Mouse (Mus musculus) liver, embryonic 16.5 days (tissue): ENCODE data around the gene Tcaf1. TPM values are rescaled to one million over a fixed set of nuclear protein-coding genes. Genes with fewer than 3 reads are reported as not detected.

Source experiments
- ATAC-seq: fragments of 200-750 bp; cut with Nextera tagmentation; 2 replicates; pipeline ENCODE4 v1.8.0; 2017; ENCODE audit warnings: low read depth, mild to moderate bottlenecking, moderate number of reproducible peaks, moderate library complexity
- H3K27ac ChIP-seq: fragments of 300-500 bp; sonication (generic); 2 replicates; pipeline ENCODE4 v1.5.1; 2014; ENCODE audit warnings: mild to moderate bottlenecking, low read length
- H3K27me3 ChIP-seq: fragments of 300-500 bp; sonication (generic); 2 replicates; pipeline ENCODE4 v1.6.1; 2014; ENCODE audit warnings: low read depth, low read length, mixed read lengths; ENCODE audit not compliant: control insufficient read depth, insufficient read depth
- H3K36me3 ChIP-seq: fragments of 300-500 bp; sonication (generic); 2 replicates; pipeline ENCODE4 v1.6.1; 2014; ENCODE audit warnings: mild to moderate bottlenecking; ENCODE audit not compliant: control insufficient read depth, insufficient read depth
- H3K4me1 ChIP-seq: fragments of 300-500 bp; sonication (generic); 2 replicates; pipeline ENCODE4 v1.6.1; 2014; ENCODE audit warnings: low read depth, low read length, mixed read lengths; ENCODE audit not compliant: control insufficient read depth
- H3K4me2 ChIP-seq: fragments of 300-500 bp; sonication (generic); 2 replicates; pipeline ENCODE4 v1.6.1; 2014; ENCODE audit warnings: low read depth, low read length, mixed read lengths
- H3K4me3 ChIP-seq: fragments of 300-500 bp; sonication (generic); 2 replicates; pipeline ENCODE4 v1.5.1; 2014; ENCODE audit warnings: low read depth, mild to moderate bottlenecking, low read length
- H3K9ac ChIP-seq: fragments of 300-500 bp; sonication (generic); 2 replicates; pipeline ENCODE4 v1.6.1; 2014; ENCODE audit warnings: low read depth, low read length
- H3K9me3 ChIP-seq: fragments of 300-500 bp; sonication (generic); replicated peaks from 2 replicates; pipeline ENCODE4 v1.6.1; 2016; ENCODE audit warnings: low read length; ENCODE audit not compliant: control insufficient read depth
- WGBS: fragments of 180-500 bp; shearing (Covaris S2); extraction: QIAGEN DNeasy Blood & Tissue Kit; methylation state at CpG from one replicate; pipeline ENCODE4 v1.1.7; 2014; ENCODE audit not compliant: insufficient replicate concordance; 5-methylcytosine and 5-hydroxymethylcytosine counted together
- polyA plus RNA-seq: library from polyadenylated mRNA; unstranded; fragments of >200 nt; fragmentation: Nextera tagmentation; extraction: Ambion mirVana; gene quantifications from 2 replicates; pipeline ENCODE4 v1.2.1, GENCODE M21; 2015

The Tcaf1 gene
- polyA plus RNA-seq, 1 experiment from 2014 or later = 5.1 TPM

- Histone ChIP-seq H3K4me1 (no peaks in the 10 kb centered on the region), H3K36me3 (no peaks in the 10 kb centered on the region), H3K9me3 (no peaks in the 10 kb centered on the region), H3K27ac (no peak overlapping the region), H3K9ac (no peak overlapping the region), H3K27me3 (no peaks in the 10 kb centered on the region), H3K4me2 (no peak overlapping the region), H3K4me3 (no peak overlapping the region)
- ATAC-seq = peak; percentile 64
Observed at GRCm38 (mm10) chr6:42689761-42690160, 20.1 kb downstream of the Tcaf1 start.

GRCm38 (mm10) chr6:42687907-42688306 is 22.0 kb downstream of the Tcaf1 start:
- Histone ChIP-seq H3K4me2 (no peak overlapping the region), H3K9ac (no peak overlapping the region), H3K27me3 (no peaks in the 10 kb centered on the region), H3K36me3 (no peaks in the 10 kb centered on the region), H3K27ac (no peak overlapping the region), H3K4me1 (no peaks in the 10 kb centered on the region), H3K9me3 (no peaks in the 10 kb centered on the region), H3K4me3 (no peak overlapping the region)
- 64% methylated on average over 5 of the region's 5 CpGs for WGBS
- ATAC-seq = no peak

GRCm38 (mm10) chr6:42680077-42680476 is 29.8 kb downstream of the Tcaf1 start:
- Histone ChIP-seq H3K9ac (no peak overlapping the region), H3K9me3 (no peaks in the 10 kb centered on the region), H3K4me2 (no peak overlapping the region), H3K27ac (no peak overlapping the region), H3K27me3 (no peaks in the 10 kb centered on the region), H3K36me3 (no peaks in the 10 kb centered on the region), H3K4me3 (no peak overlapping the region), H3K4me1 (no peaks in the 10 kb centered on the region)
- 55% methylated on average over 7 of the region's 7 CpGs for WGBS
- no peak for ATAC-seq

GRCm38 (mm10) chr6:42676011-42676410 is 33.9 kb downstream of the Tcaf1 start:
- no peaks in the 10 kb centered on the region for H3K36me3 ChIP-seq
- H3K27ac ChIP-seq = no peak overlapping the region
- no peaks in the 10 kb centered on the region for H3K9me3 ChIP-seq
- no peak overlapping the region for H3K4me2 ChIP-seq
- no peaks in the 10 kb centered on the region for H3K27me3 ChIP-seq
- 74% methylated on average over 3 of the region's 3 CpGs for WGBS
- H3K4me3 ChIP-seq = no peak overlapping the region
- no peaks in the 10 kb centered on the region for H3K4me1 ChIP-seq
- H3K9ac ChIP-seq = no peak overlapping the region
- ATAC-seq = no peak

GRCm38 (mm10) chr6:42671767-42672166 is 38.1 kb downstream of the Tcaf1 start:
- no peaks in the 10 kb centered on the region for H3K4me1 ChIP-seq
- H3K27me3 ChIP-seq = no peaks in the 10 kb centered on the region
- H3K36me3 ChIP-seq = no peaks in the 10 kb centered on the region
- no peak overlapping the region for H3K4me3 ChIP-seq
- H3K4me2 ChIP-seq = no peak overlapping the region
- H3K9ac ChIP-seq = no peak overlapping the region
- ATAC-seq = no peak
- H3K27ac ChIP-seq = no peak overlapping the region
- 36% methylated on average over 1 of the region's 1 CpGs for WGBS
- H3K9me3 ChIP-seq = no peaks in the 10 kb centered on the region

- no peaks in the 10 kb centered on the region for H3K36me3 ChIP-seq
- no peak overlapping the region for H3K27ac ChIP-seq
- H3K4me1 ChIP-seq = no peaks in the 10 kb centered on the region
- ATAC-seq = no peak
- WGBS = 70% methylated on average over 2 of the region's 2 CpGs
- H3K4me2 ChIP-seq = no peak overlapping the region
- H3K9ac ChIP-seq = no peak overlapping the region
- H3K27me3 ChIP-seq = no peaks in the 10 kb centered on the region
- H3K4me3 ChIP-seq = no peak overlapping the region
- no peaks in the 10 kb centered on the region for H3K9me3 ChIP-seq
Observed at GRCm38 (mm10) chr6:42667722-42668121, 42.2 kb downstream of the Tcaf1 start.

- no peak overlapping the region for H3K4me2 ChIP-seq
- no peak overlapping the region for H3K4me3 ChIP-seq
- no peak overlapping the region for H3K9ac ChIP-seq
- no peak for ATAC-seq
- no peaks in the 10 kb centered on the region for H3K4me1 ChIP-seq
- no peak overlapping the region for H3K27ac ChIP-seq
- H3K27me3 ChIP-seq = no peaks in the 10 kb centered on the region
- H3K36me3 ChIP-seq = no peaks in the 10 kb centered on the region
- 35% methylated on average over 2 of the region's 2 CpGs for WGBS
- no peaks in the 10 kb centered on the region for H3K9me3 ChIP-seq
Observed at GRCm38 (mm10) chr6:42661739-42662138, 48.1 kb downstream of the Tcaf1 start.

GRCm38 (mm10) chr6:42644912-42645549 is 64.9 kb downstream of the Tcaf1 start, which contains the start of gene Tcaf2:
Gene Tcaf2, minus strand, starts transcription at chr6:42645254.
- WGBS = under 1% methylated on average over 23 of the region's 23 CpGs
- Histone ChIP-seq H3K9ac (no peak within 1 kb of the TSS), H3K4me2 (peak within 1 kb of the TSS; percentile 53), H3K9me3 (no peaks in the 10 kb centered on the region), H3K27ac (no peak within 1 kb of the TSS), H3K27me3 (no peaks in the 10 kb centered on the region), H3K4me1 (no peaks in the 10 kb centered on the region), H3K36me3 (no peaks in the 10 kb centered on the region), H3K4me3 (peak within 1 kb of the TSS; percentile 32)
- ATAC-seq = peak; percentile 83

- 50% methylated on average over 5 of the region's 5 CpGs for WGBS
- Histone ChIP-seq H3K36me3 (no peaks in the 10 kb centered on the region), H3K4me3 (no peak overlapping the region), H3K4me1 (no peaks in the 10 kb centered on the region), H3K9ac (no peak overlapping the region), H3K27me3 (no peaks in the 10 kb centered on the region), H3K27ac (no peak overlapping the region), H3K9me3 (no peaks in the 10 kb centered on the region), H3K4me2 (no peak overlapping the region)
- ATAC-seq = no peak
Observed at GRCm38 (mm10) chr6:42634393-42634792, 75.5 kb downstream of the Tcaf1 start.
